Mouse (Mus musculus): Measurements from ENCODE around the gene Cdyl. TPM values are rescaled to one million over a fixed set of nuclear protein-coding genes. Genes with fewer than 3 reads are reported as not detected.
"Not testable (repeated sequence)": the region's sequence is repeated elsewhere in the genome, so short reads cannot be mapped to it uniquely, and the experiment has no call there.

Cdyl gene
- polyA plus RNA-seq, 1 experiment from 2014 or later: 11.8 TPM

DNA sequence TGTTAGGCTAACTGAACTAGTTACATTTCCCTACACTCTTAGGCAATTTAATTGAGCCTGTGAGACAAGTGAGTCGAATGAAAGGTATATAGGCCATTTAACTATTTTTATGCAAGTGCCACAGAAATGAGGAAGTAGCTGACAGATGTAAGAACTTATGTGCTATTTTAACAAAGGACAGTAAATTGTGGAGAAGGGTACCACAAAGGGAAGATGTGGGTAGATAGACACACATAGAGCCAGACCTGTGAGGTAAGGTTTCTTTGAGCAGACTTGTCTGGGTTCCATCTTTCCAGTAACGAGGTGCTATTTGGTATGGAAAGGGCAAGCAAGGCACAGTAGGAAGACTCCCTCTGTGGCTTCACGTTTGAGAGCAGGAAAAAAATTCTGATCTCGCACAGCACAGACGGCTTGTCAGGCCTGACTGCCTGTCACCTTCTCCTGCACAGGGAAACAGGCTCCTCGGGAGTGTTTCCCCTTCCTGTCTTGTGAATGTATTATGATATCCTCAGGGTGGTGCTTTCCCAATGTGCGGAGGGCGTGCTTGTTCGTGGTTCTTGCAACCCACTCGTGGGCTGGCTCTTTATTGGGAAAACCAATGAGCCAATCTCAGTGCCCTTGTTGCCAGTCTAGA is 162.3 kb downstream of the Cdyl start:
- Histone ChIP-seq H3K4me2 (no peak overlapping the region), H3K9me3 (ENCODE audit: control insufficient read depth, low read length) (no peaks in the 10 kb centered on the region; the same call in 1 of the 2 replicates), H3K4me3 (ENCODE audit: low read depth, low read length) (no peak overlapping the region), H3K36me3 (ENCODE audit: control insufficient read depth, insufficient read depth, low read length) (peaks cover 5% of the 10 kb centered on the region; the same call in 1 of the 2 replicates), H3K27ac (ENCODE audit: low read depth, low read length) (no peak overlapping the region), H3K27me3 (ENCODE audit: control insufficient read depth, insufficient read depth, low read length) (no peaks in the 10 kb centered on the region), H3K4me1 (ENCODE audit: control insufficient read depth, insufficient read depth, low read length) (no peaks in the 10 kb centered on the region), H3K9ac (ENCODE audit: low read length) (no peak overlapping the region)
- ATAC-seq (ENCODE audit: low FRiP score) (no peak), DNase-seq (ENCODE audit: low spot score, missing footprints) (no peak)
- WGBS: 85% methylated on average over 10 of the region's 10 CpGs

GRCm38 (mm10) chr13:35822795-35823194 is 163.2 kb downstream of the Cdyl start:
- no peak overlapping the region for H3K27ac ChIP-seq (ENCODE audit: low read depth, low read length)
- H3K4me2 ChIP-seq: no peak overlapping the region
- no peaks in the 10 kb centered on the region for H3K27me3 ChIP-seq (ENCODE audit: control insufficient read depth, insufficient read depth, low read length)
- 89% methylated on average over 8 of the region's 8 CpGs for WGBS
- no peaks in the 10 kb centered on the region; the same call in 1 of the 2 replicates for H3K9me3 ChIP-seq (ENCODE audit: control insufficient read depth, low read length)
- H3K9ac ChIP-seq (ENCODE audit: low read length): no peak overlapping the region
- peaks cover 5% of the 10 kb centered on the region; the same call in 1 of the 2 replicates for H3K36me3 ChIP-seq (ENCODE audit: control insufficient read depth, insufficient read depth, low read length)
- ATAC-seq (ENCODE audit: low FRiP score) (no peak), DNase-seq (ENCODE audit: low spot score, missing footprints) (no peak)
- no peak overlapping the region for H3K4me3 ChIP-seq (ENCODE audit: low read depth, low read length)
- no peaks in the 10 kb centered on the region for H3K4me1 ChIP-seq (ENCODE audit: control insufficient read depth, insufficient read depth, low read length)

DNA sequence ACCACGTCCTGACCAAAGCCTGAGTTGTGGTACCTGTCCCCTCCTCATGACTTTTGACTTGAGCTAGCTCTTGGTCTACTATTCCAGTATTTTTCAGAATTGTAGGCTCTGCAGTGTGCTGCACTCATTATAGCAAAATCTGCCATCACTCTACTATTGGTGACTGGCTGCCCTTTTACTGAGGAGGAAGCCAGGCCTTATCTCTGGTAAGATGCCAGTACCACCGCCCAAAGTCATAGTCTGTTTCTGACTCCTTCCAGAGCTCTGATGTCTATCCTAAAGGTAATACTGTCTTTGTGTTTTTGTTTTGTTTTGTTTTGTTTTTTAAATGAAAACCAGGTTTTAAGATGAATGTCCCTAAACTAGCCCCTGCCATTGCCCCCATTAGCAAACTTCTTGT is 166.0 kb downstream of the Cdyl start:
- Histone ChIP-seq H3K27me3 (ENCODE audit: control insufficient read depth, insufficient read depth, low read length) (no peaks in the 10 kb centered on the region), H3K36me3 (ENCODE audit: control insufficient read depth, insufficient read depth, low read length) (no peaks in the 10 kb centered on the region), H3K9me3 (ENCODE audit: control insufficient read depth, low read length) (no peaks in the 10 kb centered on the region), H3K4me1 (ENCODE audit: control insufficient read depth, insufficient read depth, low read length) (no peaks in the 10 kb centered on the region), H3K4me3 (ENCODE audit: low read depth, low read length) (no peak overlapping the region), H3K27ac (ENCODE audit: low read depth, low read length) (no peak overlapping the region), H3K4me2 (no peak overlapping the region), H3K9ac (ENCODE audit: low read length) (no peak overlapping the region)
- ATAC-seq (ENCODE audit: low FRiP score): no peak
- 79% methylated on average over 2 of the region's 2 CpGs for WGBS
- no peak for DNase-seq (ENCODE audit: low spot score, missing footprints)

GRCm38 (mm10) chr13:35832676-35833075 is 173.0 kb downstream of the Cdyl start:
- H3K4me1 ChIP-seq (ENCODE audit: control insufficient read depth, insufficient read depth, low read length): peaks cover 8% of the 10 kb centered on the region
- 81% methylated on average over 6 of the region's 6 CpGs for WGBS
- no peaks in the 10 kb centered on the region for H3K36me3 ChIP-seq (ENCODE audit: control insufficient read depth, insufficient read depth, low read length)
- no peaks in the 10 kb centered on the region for H3K27me3 ChIP-seq (ENCODE audit: control insufficient read depth, insufficient read depth, low read length)
- DNase-seq (ENCODE audit: low spot score, missing footprints) (no peak), ATAC-seq (ENCODE audit: low FRiP score) (no peak)
- H3K4me2 ChIP-seq: no peak overlapping the region
- H3K9me3 ChIP-seq (ENCODE audit: control insufficient read depth, low read length): no peaks in the 10 kb centered on the region
- no peak overlapping the region for H3K9ac ChIP-seq (ENCODE audit: low read length)
- no peak overlapping the region for H3K27ac ChIP-seq (ENCODE audit: low read depth, low read length)
- no peak overlapping the region for H3K4me3 ChIP-seq (ENCODE audit: low read depth, low read length)

GRCm38 (mm10) chr13:35833941-35834340 is 174.3 kb downstream of the Cdyl start:
- H3K4me2 ChIP-seq: no peak overlapping the region
- no peak for ATAC-seq (ENCODE audit: low FRiP score)
- H3K27ac ChIP-seq (ENCODE audit: low read depth, low read length): no peak overlapping the region
- H3K4me3 ChIP-seq (ENCODE audit: low read depth, low read length): no peak overlapping the region
- H3K4me1 ChIP-seq (ENCODE audit: control insufficient read depth, insufficient read depth, low read length): peaks cover 8% of the 10 kb centered on the region
- no peaks in the 10 kb centered on the region for H3K9me3 ChIP-seq (ENCODE audit: control insufficient read depth, low read length)
- no peaks in the 10 kb centered on the region for H3K27me3 ChIP-seq (ENCODE audit: control insufficient read depth, insufficient read depth, low read length)
- WGBS: 55% methylated on average over 6 of the region's 6 CpGs
- H3K9ac ChIP-seq (ENCODE audit: low read length): no peak overlapping the region
- no peak for DNase-seq (ENCODE audit: low spot score, missing footprints)
- no peaks in the 10 kb centered on the region for H3K36me3 ChIP-seq (ENCODE audit: control insufficient read depth, insufficient read depth, low read length)

- 92% methylated on average over 7 of the region's 7 CpGs for WGBS
- Histone ChIP-seq H3K27ac (ENCODE audit: low read depth, low read length) (no peak overlapping the region), H3K36me3 (ENCODE audit: control insufficient read depth, insufficient read depth, low read length) (no peaks in the 10 kb centered on the region), H3K9me3 (ENCODE audit: control insufficient read depth, low read length) (no peaks in the 10 kb centered on the region), H3K9ac (ENCODE audit: low read length) (no peak overlapping the region), H3K4me3 (ENCODE audit: low read depth, low read length) (no peak overlapping the region), H3K4me1 (ENCODE audit: control insufficient read depth, insufficient read depth, low read length) (peaks cover 8% of the 10 kb centered on the region), H3K27me3 (ENCODE audit: control insufficient read depth, insufficient read depth, low read length) (no peaks in the 10 kb centered on the region), H3K4me2 (no peak overlapping the region)
- ATAC-seq (ENCODE audit: low FRiP score) (no peak), DNase-seq (ENCODE audit: low spot score, missing footprints) (no peak)
Measured at GRCm38 (mm10) chr13:35835669-35836068, 176.0 kb downstream of the Cdyl start.

- not testable (repeated sequence) for DNase-seq (ENCODE audit: low spot score, missing footprints); H3K27me3 ChIP-seq (ENCODE audit: control insufficient read depth, insufficient read depth, low read length); H3K36me3 ChIP-seq (ENCODE audit: control insufficient read depth, insufficient read depth, low read length); H3K27ac ChIP-seq (ENCODE audit: low read depth, low read length); H3K4me3 ChIP-seq (ENCODE audit: low read depth, low read length); H3K4me1 ChIP-seq (ENCODE audit: control insufficient read depth, insufficient read depth, low read length); H3K9me3 ChIP-seq (ENCODE audit: control insufficient read depth, low read length); H3K9ac ChIP-seq (ENCODE audit: low read length); ATAC-seq (ENCODE audit: low FRiP score); H3K4me2 ChIP-seq
- 93% methylated on average over 7 of the region's 7 CpGs for WGBS
Measured at GRCm38 (mm10) chr13:35836501-35836900, 176.9 kb downstream of the Cdyl start.

DNA sequence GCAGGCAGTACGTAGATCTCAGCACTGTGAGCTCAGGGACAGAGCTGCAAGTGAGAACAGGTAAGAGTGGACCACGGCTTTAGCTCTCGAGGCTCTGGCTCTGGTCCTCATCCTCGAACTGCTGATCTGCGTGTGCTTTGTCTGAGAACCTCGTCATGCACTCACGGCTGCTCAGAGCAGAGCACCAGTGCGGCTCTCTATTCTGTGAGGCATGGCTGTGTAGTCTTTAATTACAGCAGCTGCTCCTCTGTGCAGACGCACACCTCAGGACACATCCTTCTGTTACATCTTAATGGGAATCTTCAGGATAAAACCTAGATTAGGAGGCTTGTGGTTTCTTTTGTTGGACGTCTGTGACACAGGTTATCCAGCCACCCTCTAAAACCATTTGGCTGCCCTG is 180.5 kb downstream of the Cdyl start:
- no peak overlapping the region for H3K9ac ChIP-seq (ENCODE audit: low read length)
- H3K27me3 ChIP-seq (ENCODE audit: control insufficient read depth, insufficient read depth, low read length): no peaks in the 10 kb centered on the region
- no peak overlapping the region for H3K27ac ChIP-seq (ENCODE audit: low read depth, low read length)
- H3K4me1 ChIP-seq (ENCODE audit: control insufficient read depth, insufficient read depth, low read length): no peaks in the 10 kb centered on the region
- DNase-seq (ENCODE audit: low spot score, missing footprints): no peak
- WGBS: 82% methylated on average over 10 of the region's 10 CpGs
- H3K4me2 ChIP-seq: no peak overlapping the region
- ATAC-seq (ENCODE audit: low FRiP score): no peak
- H3K36me3 ChIP-seq (ENCODE audit: control insufficient read depth, insufficient read depth, low read length): no peaks in the 10 kb centered on the region
- no peaks in the 10 kb centered on the region for H3K9me3 ChIP-seq (ENCODE audit: control insufficient read depth, low read length)
- H3K4me3 ChIP-seq (ENCODE audit: low read depth, low read length): no peak overlapping the region

DNA sequence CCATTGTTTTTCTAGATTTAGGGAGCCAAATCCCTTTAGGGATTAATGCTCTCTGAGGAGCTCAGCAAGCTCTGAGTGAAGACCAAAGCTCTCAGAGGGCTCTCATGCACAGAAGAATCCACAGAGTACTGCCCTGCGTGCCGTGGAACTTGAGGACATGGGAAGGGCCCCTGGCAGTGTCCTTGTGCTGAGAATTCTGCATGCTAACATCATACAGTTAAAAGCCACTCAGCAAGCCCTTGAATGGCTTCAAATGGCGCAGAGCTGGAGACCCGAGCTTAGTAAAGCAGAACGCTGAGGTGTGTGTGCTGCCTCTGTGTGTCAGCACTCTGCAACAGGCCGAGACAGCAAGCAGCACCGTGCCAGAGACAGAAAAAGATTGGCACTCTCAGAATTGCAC is 183.8 kb downstream of the Cdyl start:
- Histone ChIP-seq H3K36me3 (ENCODE audit: control insufficient read depth, insufficient read depth, low read length) (no peaks in the 10 kb centered on the region), H3K4me1 (ENCODE audit: control insufficient read depth, insufficient read depth, low read length) (no peaks in the 10 kb centered on the region), H3K9me3 (ENCODE audit: control insufficient read depth, low read length) (no peaks in the 10 kb centered on the region), H3K9ac (ENCODE audit: low read length) (no peak overlapping the region), H3K27ac (ENCODE audit: low read depth, low read length) (no peak overlapping the region), H3K4me3 (ENCODE audit: low read depth, low read length) (no peak overlapping the region), H3K27me3 (ENCODE audit: control insufficient read depth, insufficient read depth, low read length) (no peaks in the 10 kb centered on the region), H3K4me2 (no peak overlapping the region)
- WGBS: 60% methylated on average over 7 of the region's 7 CpGs
- ATAC-seq (ENCODE audit: low FRiP score) (no peak), DNase-seq (ENCODE audit: low spot score, missing footprints) (no peak)

Data from midbrain, embryonic 11.5 days (tissue).